Mouse (Mus musculus): ENCODE data around the gene Kank4. TPM values are rescaled to one million over a fixed set of nuclear protein-coding genes. Genes with fewer than 3 reads are reported as not detected.

The Kank4 gene
- polyA plus RNA-seq, 1 experiment, result 9.1 TPM

GRCm38 (mm10) chr4:98801775-98802174 lies 15.6 kb downstream of the Kank4 start:
- H3K4me3 ChIP-seq (replicated peaks; ENCODE audit: insufficient read depth, low read depth, low read length), result no peak overlapping the region
- H3K4me1 ChIP-seq (ENCODE audit: control insufficient read depth, insufficient read depth, low read length), result no peaks in the 10 kb centered on the region
- 92% methylated on average over 11 of the region's 11 CpGs for WGBS
- H3K27me3 ChIP-seq (ENCODE audit: control insufficient read depth, insufficient read depth, low read length), result no peaks in the 10 kb centered on the region
- TF ChIP-seq POLR2A (IDR thresholded peaks at IDR 0.05; ENCODE audit: borderline replicate concordance, insufficient read depth, low read length) (no peak), CTCF (IDR thresholded peaks at IDR 0.05; ENCODE audit: borderline replicate concordance, insufficient read depth, low read depth, low read length) (no peak)
- H3K27ac ChIP-seq (ENCODE audit: insufficient read depth, low read length), result no peak overlapping the region
- DNase-seq, result no peak

GRCm38 (mm10) chr4:98800824-98801223 lies 16.5 kb downstream of the Kank4 start:
- H3K4me1 ChIP-seq (ENCODE audit: control insufficient read depth, insufficient read depth, low read length), result no peaks in the 10 kb centered on the region
- 31% methylated on average over 8 of the region's 8 CpGs for WGBS

DNA sequence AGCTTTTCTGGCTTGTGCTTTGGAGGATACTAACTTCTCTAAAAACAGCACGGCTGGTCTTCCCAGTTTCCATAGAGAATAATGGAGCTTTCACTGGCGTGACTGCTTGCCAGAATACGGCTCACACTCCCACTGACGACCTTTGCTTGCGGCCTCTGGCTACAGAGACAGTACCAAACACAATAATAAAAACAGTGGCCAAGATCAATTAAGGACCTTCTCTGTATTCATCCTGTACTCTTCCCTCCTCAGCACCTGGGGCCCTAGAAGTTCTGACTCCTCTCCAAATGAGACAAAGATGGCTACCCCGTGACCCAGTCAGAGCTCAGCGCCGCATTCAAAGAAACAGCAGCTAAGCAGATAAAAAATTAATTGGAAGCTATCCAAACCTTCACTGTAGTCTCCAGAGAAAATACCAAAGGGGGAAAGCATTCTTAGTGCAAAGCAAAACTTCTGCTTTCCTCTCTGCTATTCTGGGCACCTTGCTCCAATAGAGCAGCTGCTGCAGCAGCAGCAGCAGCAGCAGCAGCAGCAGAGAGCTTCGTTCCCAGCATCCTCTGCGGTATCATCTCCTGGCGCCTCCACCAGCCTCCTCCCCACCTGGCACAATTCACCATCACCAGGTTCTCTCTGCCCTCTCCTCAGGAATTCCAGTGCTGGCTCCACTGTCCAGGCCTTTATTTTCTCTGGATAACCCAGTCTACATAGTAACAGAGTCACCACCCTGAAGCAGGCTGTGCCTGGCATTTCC lies 20.6 kb downstream of the Kank4 start:
- no peaks in the 10 kb centered on the region for H3K27me3 ChIP-seq (ENCODE audit: control insufficient read depth, insufficient read depth, low read length)
- no peaks in the 10 kb centered on the region for H3K4me1 ChIP-seq (ENCODE audit: control insufficient read depth, insufficient read depth, low read length)
- TF ChIP-seq POLR2A (IDR thresholded peaks at IDR 0.05; ENCODE audit: borderline replicate concordance, insufficient read depth, low read length), result no peak
- no peak for TF ChIP-seq CTCF (IDR thresholded peaks at IDR 0.05; ENCODE audit: borderline replicate concordance, insufficient read depth, low read depth, low read length)
- H3K27ac ChIP-seq (ENCODE audit: insufficient read depth, low read length), result no peak overlapping the region
- no peak for DNase-seq
- H3K4me3 ChIP-seq (replicated peaks; ENCODE audit: insufficient read depth, low read depth, low read length), result no peak overlapping the region
- WGBS, result 19% methylated on average over 11 of the region's 11 CpGs

More at GRCm38 (mm10) chr4:98800824-98801223, 16.5 kb downstream of the Kank4 start:
- TF ChIP-seq CTCF (IDR thresholded peaks at IDR 0.05; ENCODE audit: borderline replicate concordance, insufficient read depth, low read depth, low read length) (no peak), POLR2A (IDR thresholded peaks at IDR 0.05; ENCODE audit: borderline replicate concordance, insufficient read depth, low read length) (no peak)
- Histone ChIP-seq H3K27ac (ENCODE audit: insufficient read depth, low read length) (no peak overlapping the region), H3K4me3 (replicated peaks; ENCODE audit: insufficient read depth, low read depth, low read length) (no peak overlapping the region), H3K27me3 (ENCODE audit: control insufficient read depth, insufficient read depth, low read length) (no peaks in the 10 kb centered on the region)
- DNase-seq, result no peak

- no peak for TF ChIP-seq CTCF (IDR thresholded peaks at IDR 0.05; ENCODE audit: borderline replicate concordance, insufficient read depth, low read depth, low read length)
- no peak for TF ChIP-seq POLR2A (IDR thresholded peaks at IDR 0.05; ENCODE audit: borderline replicate concordance, insufficient read depth, low read length)
- no peaks in the 10 kb centered on the region for H3K4me1 ChIP-seq (ENCODE audit: control insufficient read depth, insufficient read depth, low read length)
- H3K27ac ChIP-seq (ENCODE audit: insufficient read depth, low read length), result no peak overlapping the region
- no peak overlapping the region for H3K4me3 ChIP-seq (replicated peaks; ENCODE audit: insufficient read depth, low read depth, low read length)
- 90% methylated on average over 2 of the region's 2 CpGs for WGBS
- DNase-seq, result no peak
- no peaks in the 10 kb centered on the region for H3K27me3 ChIP-seq (ENCODE audit: control insufficient read depth, insufficient read depth, low read length)
Observed at GRCm38 (mm10) chr4:98795241-98795640, 22.1 kb downstream of the Kank4 start.

GRCm38 (mm10) chr4:98793486-98793885 lies 23.9 kb downstream of the Kank4 start:
- H3K27me3 ChIP-seq (ENCODE audit: control insufficient read depth, insufficient read depth, low read length), result no peaks in the 10 kb centered on the region
- no peak for DNase-seq
- WGBS, result 91% methylated on average over 9 of the region's 9 CpGs
- no peak overlapping the region for H3K27ac ChIP-seq (ENCODE audit: insufficient read depth, low read length)
- H3K4me3 ChIP-seq (replicated peaks; ENCODE audit: insufficient read depth, low read depth, low read length), result no peak overlapping the region
- H3K4me1 ChIP-seq (ENCODE audit: control insufficient read depth, insufficient read depth, low read length), result no peaks in the 10 kb centered on the region
- no peak for TF ChIP-seq POLR2A (IDR thresholded peaks at IDR 0.05; ENCODE audit: borderline replicate concordance, insufficient read depth, low read length)
- no peak for TF ChIP-seq CTCF (IDR thresholded peaks at IDR 0.05; ENCODE audit: borderline replicate concordance, insufficient read depth, low read depth, low read length)

GRCm38 (mm10) chr4:98790721-98791120 lies 26.6 kb downstream of the Kank4 start:
- 42% methylated on average over 1 of the region's 1 CpGs for WGBS
- DNase-seq, result no peak
- Histone ChIP-seq H3K27ac (ENCODE audit: insufficient read depth, low read length) (no peak overlapping the region), H3K4me1 (ENCODE audit: control insufficient read depth, insufficient read depth, low read length) (no peaks in the 10 kb centered on the region), H3K27me3 (ENCODE audit: control insufficient read depth, insufficient read depth, low read length) (no peaks in the 10 kb centered on the region), H3K4me3 (replicated peaks; ENCODE audit: insufficient read depth, low read depth, low read length) (no peak overlapping the region)
- no peak for TF ChIP-seq CTCF (IDR thresholded peaks at IDR 0.05; ENCODE audit: borderline replicate concordance, insufficient read depth, low read depth, low read length)

GRCm38 (mm10) chr4:98789861-98790311 lies 27.5 kb downstream of the Kank4 start:
- 9% methylated on average over 10 of the region's 10 CpGs for WGBS
- Histone ChIP-seq H3K27ac (ENCODE audit: insufficient read depth, low read length) (no peak overlapping the region), H3K4me1 (ENCODE audit: control insufficient read depth, insufficient read depth, low read length) (no peaks in the 10 kb centered on the region), H3K4me3 (replicated peaks; ENCODE audit: insufficient read depth, low read depth, low read length) (no peak overlapping the region), H3K27me3 (ENCODE audit: control insufficient read depth, insufficient read depth, low read length) (no peaks in the 10 kb centered on the region)
- no peak for TF ChIP-seq CTCF (IDR thresholded peaks at IDR 0.05; ENCODE audit: borderline replicate concordance, insufficient read depth, low read depth, low read length)
- no peak for TF ChIP-seq POLR2A (IDR thresholded peaks at IDR 0.05; ENCODE audit: borderline replicate concordance, insufficient read depth, low read length)
- no peak for DNase-seq

- DNase-seq, result no peak
- no peaks in the 10 kb centered on the region for H3K27me3 ChIP-seq (ENCODE audit: control insufficient read depth, insufficient read depth, low read length)
- WGBS, result 55% methylated on average over 7 of the region's 7 CpGs
- H3K4me3 ChIP-seq (replicated peaks; ENCODE audit: insufficient read depth, low read depth, low read length), result no peak overlapping the region
- no peak overlapping the region for H3K27ac ChIP-seq (ENCODE audit: insufficient read depth, low read length)
- no peak for TF ChIP-seq CTCF (IDR thresholded peaks at IDR 0.05; ENCODE audit: borderline replicate concordance, insufficient read depth, low read depth, low read length)
- no peak for TF ChIP-seq POLR2A (IDR thresholded peaks at IDR 0.05; ENCODE audit: borderline replicate concordance, insufficient read depth, low read length)
- H3K4me1 ChIP-seq (ENCODE audit: control insufficient read depth, insufficient read depth, low read length), result no peaks in the 10 kb centered on the region
Observed at GRCm38 (mm10) chr4:98789133-98789765, 28.1 kb downstream of the Kank4 start.

Measured in cerebellum, adult 2 months (tissue).